Mouse (Mus musculus) testis, adult 2 months (tissue): Measurements from ENCODE around the gene Nmd3. TPM values are rescaled to one million over a fixed set of nuclear protein-coding genes. Genes with fewer than 3 reads are reported as not detected.

ENCODE experiments used
- H3K27ac ChIP-seq: fragments of 200-500 bp; 2 replicates; pipeline ENCODE4 v1.5.1; 2012; ENCODE audit warnings: low read depth, low read length; ENCODE audit not compliant: control insufficient read depth, insufficient read depth
- H3K27me3 ChIP-seq: fragments of 200-500 bp; 2 replicates; pipeline ENCODE4 v1.6.1; 2012; ENCODE audit warnings: mild to moderate bottlenecking, low read length, moderate library complexity; ENCODE audit not compliant: control insufficient read depth, insufficient read depth
- H3K36me3 ChIP-seq: fragments of 200-500 bp; 2 replicates; pipeline ENCODE4 v1.6.1; 2012; ENCODE audit warnings: mild to moderate bottlenecking, low read length; ENCODE audit not compliant: control insufficient read depth, insufficient read depth
- H3K4me1 ChIP-seq: fragments of 200-500 bp; 2 replicates; pipeline ENCODE4 v1.6.1; 2012; ENCODE audit warnings: low read length; ENCODE audit not compliant: control insufficient read depth, insufficient read depth
- H3K4me3 ChIP-seq: fragments of 200-500 bp; 2 replicates; pipeline ENCODE4 v1.5.1; 2012; ENCODE audit warnings: low read depth, mild to moderate bottlenecking, low read length, moderate library complexity, mixed read lengths; ENCODE audit not compliant: control insufficient read depth
- CTCF ChIP-seq: fragments of 200-500 bp; IDR thresholded peaks from 2 replicates; pipeline ENCODE4 v1.5.1; 2012; ENCODE audit warnings: low read depth, mild to moderate bottlenecking, inconsistent platforms, low read length, moderate library complexity; ENCODE audit not compliant: control insufficient read depth, insufficient read depth, insufficient replicate concordance
- POLR2A ChIP-seq: fragments of 200-500 bp; IDR thresholded peaks from 2 replicates; pipeline ENCODE4 v1.6.1; 2012; ENCODE audit warnings: low read depth, mild to moderate bottlenecking, inconsistent platforms, low read length, moderate library complexity; ENCODE audit not compliant: control insufficient read depth
- polyA plus RNA-seq: library from polyadenylated mRNA; depleted of rRNA; stranded (reverse); fragments of >200 nt; gene quantifications from 2 replicates; pipeline ENCODE4 v1.2.3, GENCODE M21; 2012; rRNA removed

The Nmd3 gene
- polyA plus RNA-seq, result 39.0 and 46.5 TPM in 2 replicates

DNA sequence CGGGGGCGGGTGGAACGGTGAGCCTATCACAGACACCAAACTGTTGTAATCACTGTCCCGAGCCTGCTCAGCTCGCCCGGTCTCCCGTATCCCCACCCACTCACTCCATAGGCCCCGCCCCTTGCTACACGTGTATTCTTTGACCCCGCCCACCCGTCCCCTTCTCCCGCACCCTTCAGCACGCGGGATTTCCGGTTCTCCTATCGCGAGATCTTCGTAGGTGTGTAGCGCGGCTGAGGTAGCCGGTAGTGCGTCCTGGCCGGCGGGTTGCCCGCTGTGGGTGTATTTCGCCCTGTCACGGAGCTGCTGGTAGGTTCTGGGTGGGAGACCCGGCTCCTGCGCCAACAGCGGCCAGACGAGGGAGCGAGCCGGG lies at the start of gene Nmd3:
Nmd3 (plus strand) TSS at position 172 of the 373 bp plus-strand sequence.
- Histone ChIP-seq H3K4me3 (peak within 1 kb of the TSS; percentile 92), H3K4me1 (peaks cover 3% of the 10 kb centered on the region), H3K27ac (peak within 1 kb of the TSS; percentile 87), H3K27me3 (no peaks in the 10 kb centered on the region), H3K36me3 (no peaks in the 10 kb centered on the region)
- peak; percentile 95 for TF ChIP-seq POLR2A
- no peak for TF ChIP-seq CTCF

DNA sequence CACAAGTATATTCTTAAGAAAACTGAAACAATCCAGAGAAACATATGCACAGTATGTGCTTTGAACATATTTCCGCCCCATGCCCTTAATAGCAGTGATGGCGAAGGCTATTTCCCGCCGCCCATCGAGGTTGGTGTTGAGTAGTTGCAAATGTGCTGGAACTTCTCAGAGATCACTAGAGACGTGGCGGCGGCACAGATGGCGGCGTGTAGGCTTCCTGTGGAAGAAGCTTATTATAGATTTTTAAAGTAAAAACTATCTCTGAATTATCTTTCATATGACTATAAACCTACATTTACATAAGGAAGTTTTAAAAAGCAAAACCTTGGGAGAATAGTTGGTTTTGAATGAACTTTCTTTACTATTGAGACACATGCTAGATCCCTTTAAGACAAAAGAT lies 48.4 kb upstream of the Nmd3 start:
- Histone ChIP-seq H3K36me3 (no peaks in the 10 kb centered on the region), H3K27ac (no peak overlapping the region), H3K4me3 (no peak overlapping the region), H3K27me3 (no peaks in the 10 kb centered on the region), H3K4me1 (peaks cover 2% of the 10 kb centered on the region; the same call in 1 of the 2 replicates)
- TF ChIP-seq CTCF (no peak), POLR2A (no peak)

DNA sequence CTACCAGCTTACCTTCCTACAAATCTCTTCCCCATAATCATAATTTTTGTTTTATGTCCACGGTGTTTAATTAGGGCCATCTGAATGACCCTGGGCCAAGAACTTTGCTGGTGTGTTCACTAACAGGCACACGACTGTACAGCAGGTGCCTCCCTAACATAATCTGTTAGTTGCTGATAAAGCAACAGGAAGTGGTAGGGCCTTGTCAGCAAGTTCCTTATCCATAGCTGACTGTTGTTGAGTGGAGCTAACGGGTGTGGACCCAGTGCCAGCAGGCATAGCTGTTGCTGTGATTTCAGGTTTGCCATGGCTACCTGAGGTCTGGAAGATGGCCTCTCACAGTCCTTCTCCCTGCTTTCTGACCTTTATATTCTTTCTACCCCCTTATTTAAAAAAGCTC lies 47.6 kb upstream of the Nmd3 start:
- Histone ChIP-seq H3K27ac (no peak overlapping the region), H3K4me1 (peaks cover 2% of the 10 kb centered on the region; the same call in 1 of the 2 replicates), H3K36me3 (no peaks in the 10 kb centered on the region), H3K4me3 (no peak overlapping the region), H3K27me3 (no peaks in the 10 kb centered on the region)
- TF ChIP-seq CTCF, result no peak
- TF ChIP-seq POLR2A, result no peak

DNA sequence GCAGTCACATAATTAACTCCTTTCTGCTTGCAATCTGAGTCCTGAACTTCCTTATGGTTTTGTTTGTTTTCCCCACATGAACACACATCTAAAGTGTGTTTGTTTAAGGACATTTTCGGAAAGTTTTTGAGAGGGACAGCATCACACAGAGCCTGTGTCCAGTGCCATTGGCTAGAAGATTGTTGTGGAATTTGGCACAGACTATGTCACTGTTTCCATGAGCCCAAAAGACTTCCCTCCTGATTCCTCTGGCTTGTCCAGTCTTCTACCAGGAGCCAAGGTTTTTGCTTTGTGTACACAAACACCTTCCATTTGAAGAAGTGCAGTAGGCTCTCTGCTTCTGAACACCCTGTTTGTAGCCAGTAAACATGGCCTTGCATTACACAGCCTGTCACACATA lies 32.0 kb upstream of the Nmd3 start:
- Histone ChIP-seq H3K27ac (no peak overlapping the region), H3K27me3 (no peaks in the 10 kb centered on the region), H3K4me3 (no peak overlapping the region), H3K4me1 (no peaks in the 10 kb centered on the region), H3K36me3 (no peaks in the 10 kb centered on the region)
- TF ChIP-seq POLR2A, result no peak
- no peak for TF ChIP-seq CTCF

DNA sequence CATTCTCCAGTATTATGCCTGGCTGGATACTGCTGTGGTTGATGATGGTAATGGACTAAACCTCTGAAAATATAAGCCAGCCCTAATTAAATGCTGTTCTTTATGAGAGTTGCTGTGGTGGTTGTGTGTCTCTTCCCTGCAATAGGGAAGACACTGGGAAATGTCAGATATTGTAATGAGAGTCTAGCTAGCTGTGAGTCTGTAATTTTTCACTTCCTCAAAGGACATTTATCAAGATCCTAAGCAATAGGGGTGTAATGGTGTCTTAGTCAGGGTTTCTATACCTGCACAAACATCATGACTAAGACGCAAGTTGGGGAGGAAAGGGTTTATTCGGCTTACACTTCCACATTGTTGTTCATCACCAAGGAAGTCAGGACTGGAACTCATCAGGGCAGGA lies 30.8 kb upstream of the Nmd3 start:
- H3K27me3 ChIP-seq, result no peaks in the 10 kb centered on the region
- no peak for TF ChIP-seq POLR2A
- TF ChIP-seq CTCF, result no peak
- no peaks in the 10 kb centered on the region for H3K36me3 ChIP-seq
- no peak overlapping the region for H3K4me3 ChIP-seq
- no peaks in the 10 kb centered on the region for H3K4me1 ChIP-seq
- no peak overlapping the region for H3K27ac ChIP-seq

DNA sequence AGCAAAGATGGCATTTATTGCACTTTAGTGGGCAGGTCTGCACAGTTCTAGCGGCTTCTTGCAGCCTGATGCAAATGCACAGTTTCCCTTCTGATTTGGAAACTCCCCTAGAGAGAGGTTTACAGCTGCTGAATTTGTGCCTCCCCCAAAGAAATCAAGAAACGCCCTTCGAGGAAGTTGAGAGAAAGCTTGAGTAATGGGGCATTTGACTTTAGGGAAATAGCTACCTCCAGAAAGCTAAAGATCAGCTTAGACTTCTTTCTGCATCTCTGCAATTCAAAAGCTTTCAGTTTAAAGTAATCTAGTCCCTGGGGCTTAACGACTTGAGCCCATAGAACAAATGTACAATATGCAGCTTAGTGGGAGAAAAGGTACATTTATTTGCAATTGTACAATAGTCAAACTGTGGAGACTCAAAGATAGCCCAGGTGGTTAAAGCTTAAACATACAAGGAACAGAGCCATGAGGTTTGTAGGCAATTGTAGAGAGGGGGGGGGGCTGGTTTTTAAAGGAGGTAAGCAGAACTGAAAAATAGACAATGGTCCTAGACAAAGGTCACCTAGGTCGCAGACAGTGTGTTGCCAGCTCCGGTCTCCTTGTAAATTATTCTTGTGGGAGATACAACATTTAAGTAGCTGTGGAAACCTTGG lies 21.8 kb upstream of the Nmd3 start:
- Histone ChIP-seq H3K36me3 (no peaks in the 10 kb centered on the region), H3K4me1 (no peaks in the 10 kb centered on the region), H3K27me3 (no peaks in the 10 kb centered on the region), H3K4me3 (no peak overlapping the region), H3K27ac (no peak overlapping the region)
- TF ChIP-seq POLR2A (no peak), CTCF (no peak)

DNA sequence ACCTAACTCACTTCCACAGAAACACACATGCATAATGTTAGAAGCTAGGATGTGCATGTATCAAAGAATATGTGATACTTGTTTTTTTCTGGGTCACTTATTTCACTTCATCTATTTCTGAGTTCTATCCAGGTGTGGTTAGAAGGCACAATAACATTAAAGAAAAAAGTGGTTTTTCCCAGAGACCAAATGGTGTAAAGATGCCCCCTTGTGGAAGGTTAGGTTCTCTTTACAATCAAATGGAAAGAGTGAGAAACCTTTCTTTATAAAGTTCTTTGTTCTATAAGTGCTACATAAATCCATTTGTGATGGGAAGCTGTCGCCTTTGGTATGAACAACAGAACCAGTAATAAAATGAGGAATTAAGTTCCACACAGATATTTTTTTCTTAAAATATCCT lies 19.9 kb upstream of the Nmd3 start:
- no peaks in the 10 kb centered on the region for H3K27me3 ChIP-seq
- H3K4me1 ChIP-seq, result no peaks in the 10 kb centered on the region
- H3K27ac ChIP-seq, result no peak overlapping the region
- no peak for TF ChIP-seq POLR2A
- TF ChIP-seq CTCF, result no peak
- no peaks in the 10 kb centered on the region for H3K36me3 ChIP-seq
- no peak overlapping the region for H3K4me3 ChIP-seq

DNA sequence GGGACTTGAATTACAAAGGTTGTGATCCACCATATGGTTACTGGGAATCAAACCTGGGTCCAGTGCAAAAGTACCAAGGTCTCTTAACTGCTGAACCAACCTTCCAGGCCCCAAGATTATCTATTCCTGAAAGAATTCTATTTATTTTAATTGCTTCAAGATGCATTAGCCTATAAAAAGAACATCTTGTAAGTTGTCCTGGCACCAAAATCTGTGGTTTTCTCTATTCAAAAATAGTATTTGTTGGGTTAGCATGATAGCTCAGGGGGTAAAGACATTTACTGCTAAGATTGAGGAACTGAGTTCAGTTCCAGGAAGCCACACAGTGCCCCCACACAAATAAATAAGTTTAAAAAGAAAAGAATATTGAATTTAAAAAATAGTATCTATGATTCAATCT lies 19.4 kb upstream of the Nmd3 start:
- no peak for TF ChIP-seq POLR2A
- no peak for TF ChIP-seq CTCF
- Histone ChIP-seq H3K27me3 (no peaks in the 10 kb centered on the region), H3K36me3 (no peaks in the 10 kb centered on the region), H3K4me1 (no peaks in the 10 kb centered on the region), H3K4me3 (no peak overlapping the region), H3K27ac (no peak overlapping the region)
